Mouse (Mus musculus): Measurements from ENCODE around the gene Itpripl1. TPM values are rescaled to one million over a fixed set of nuclear protein-coding genes. Genes with fewer than 3 reads are reported as not detected.
A peak's percentile ranks its signal among the peaks of the same experiment; 100 is the strongest.
"Not testable (repeated sequence)": the region's sequence is repeated elsewhere in the genome, so short reads cannot be mapped to it uniquely, and the experiment has no call there.

The Itpripl1 gene
- 1 to 10 TPM; 5.7 to 6.8 TPM for total RNA-seq (2021)

- intact Hi-C loops (cut with DNase I), result no loop called here
- peak; percentile 30 to 84 for DNase-seq (ENCODE audit: extremely low spot score in 1 of 2, low spot score in 2 of 2)
Observed at GRCm38 (mm10) chr2:127143158-127144063, at the start of gene Itpripl1. Itpripl1 (minus strand) TSS chr2:127143442.

- no peak for DNase-seq (ENCODE audit: extremely low spot score in 1 of 2, low spot score in 2 of 2)
- intact Hi-C loops (cut with DNase I), result no loop called here
Observed at GRCm38 (mm10) chr2:127189574-127189973, 46.3 kb upstream of the Itpripl1 start.

GRCm38 (mm10) chr2:127182598-127183381 is 39.5 kb upstream of the Itpripl1 start:
- DNase-seq (ENCODE audit: extremely low spot score in 1 of 2, low spot score in 2 of 2), result peak; percentile 85 to 87
- intact Hi-C loops (cut with DNase I), result no loop called here

GRCm38 (mm10) chr2:127166261-127166660 is 23.0 kb upstream of the Itpripl1 start:
- intact Hi-C loops (cut with DNase I), result not testable (repeated sequence)
- peak in 1 of 2 experiments; percentile 60 for DNase-seq (ENCODE audit: extremely low spot score in 1 of 2, low spot score in 2 of 2)

- intact Hi-C loops (cut with DNase I), result loop anchor here (1.0 kb wide), 1 partner anchor 40 kb away; no protein-coding TSS in a partner anchor
Observed at GRCm38 (mm10) chr2:127165675-127166074, 22.4 kb upstream of the Itpripl1 start.

GRCm38 (mm10) chr2:127145699-127146098 is 2.5 kb upstream of the Itpripl1 start:
- intact Hi-C loops (cut with DNase I), result no loop called here
- DNase-seq (ENCODE audit: extremely low spot score in 1 of 2, low spot score in 2 of 2), result no peak

More at GRCm38 (mm10) chr2:127165675-127166074, 22.4 kb upstream of the Itpripl1 start:
- no peak for DNase-seq (ENCODE audit: extremely low spot score in 1 of 2, low spot score in 2 of 2)

- intact Hi-C loops (cut with DNase I), result no loop called here
- no peak for DNase-seq (ENCODE audit: extremely low spot score in 1 of 2, low spot score in 2 of 2)
Observed at GRCm38 (mm10) chr2:127142577-127143157, 575 bp downstream of the Itpripl1 start.

- intact Hi-C loops (cut with DNase I), result no loop called here
Observed at GRCm38 (mm10) chr2:127142031-127142430, 1.2 kb downstream of the Itpripl1 start.

GRCm38 (mm10) chr2:127140011-127140410 is 3.2 kb downstream of the Itpripl1 start:
- intact Hi-C loops (cut with DNase I), result no loop called here
- no peak for DNase-seq (ENCODE audit: extremely low spot score in 1 of 2, low spot score in 2 of 2)

More at GRCm38 (mm10) chr2:127142031-127142430, 1.2 kb downstream of the Itpripl1 start:
- no peak for DNase-seq (ENCODE audit: extremely low spot score in 1 of 2, low spot score in 2 of 2)

- intact Hi-C loops (cut with DNase I), result no loop called here
- no peak for DNase-seq (ENCODE audit: extremely low spot score in 1 of 2, low spot score in 2 of 2)
Observed at GRCm38 (mm10) chr2:127139605-127140004, 3.6 kb downstream of the Itpripl1 start.

GRCm38 (mm10) chr2:127139094-127139493 is 4.1 kb downstream of the Itpripl1 start:
- no peak for DNase-seq (ENCODE audit: extremely low spot score in 1 of 2, low spot score in 2 of 2)
- intact Hi-C loops (cut with DNase I), result no loop called here

- DNase-seq (ENCODE audit: extremely low spot score in 1 of 2, low spot score in 2 of 2), result no peak
- intact Hi-C loops (cut with DNase I), result no loop called here
Observed at GRCm38 (mm10) chr2:127138449-127138848, 4.8 kb downstream of the Itpripl1 start.

- intact Hi-C loops (cut with DNase I), result no loop called here
- DNase-seq (ENCODE audit: extremely low spot score in 1 of 2, low spot score in 2 of 2), result no peak
Observed at GRCm38 (mm10) chr2:127137838-127138420, 5.3 kb downstream of the Itpripl1 start.

- intact Hi-C loops (cut with DNase I), result no loop called here
- peak; percentile 36 to 55 for DNase-seq (ENCODE audit: extremely low spot score in 1 of 2, low spot score in 2 of 2)
Observed at GRCm38 (mm10) chr2:127136979-127137378, 6.3 kb downstream of the Itpripl1 start.

- DNase-seq (ENCODE audit: extremely low spot score in 1 of 2, low spot score in 2 of 2); intact Hi-C loops (cut with DNase I): not testable (repeated sequence)
Observed at GRCm38 (mm10) chr2:127135255-127135654, 8.0 kb downstream of the Itpripl1 start.

GRCm38 (mm10) chr2:127133621-127134461 is 9.4 kb downstream of the Itpripl1 start, which contains the start of gene Ncaph:
Ncaph (minus strand) TSS chr2:127133954.
- intact Hi-C loops (cut with DNase I), result no loop called here
- peak; percentile 85 to 93 for DNase-seq (ENCODE audit: extremely low spot score in 1 of 2, low spot score in 2 of 2)

- intact Hi-C loops (cut with DNase I), result no loop called here
- no peak for DNase-seq (ENCODE audit: extremely low spot score in 1 of 2, low spot score in 2 of 2)
Observed at GRCm38 (mm10) chr2:127131353-127131752, 11.9 kb downstream of the Itpripl1 start.

- DNase-seq (ENCODE audit: extremely low spot score in 1 of 2, low spot score in 2 of 2), result no peak
- intact Hi-C loops (cut with DNase I), result no loop called here
Observed at GRCm38 (mm10) chr2:127128926-127129325, 14.3 kb downstream of the Itpripl1 start.
